Mouse (Mus musculus) thymus, adult 2 months (tissue): ENCODE measurements around the gene Syn2. TPM values are rescaled to one million over a fixed set of nuclear protein-coding genes. Genes with fewer than 3 reads are reported as not detected.

Source experiments
- DNase-seq: peaks from one replicate; pipeline ENCODE4 v3.0.0; 2021
- H3K27ac ChIP-seq: fragments of 200-500 bp; 2 replicates; pipeline ENCODE4 v1.5.1; 2012; ENCODE audit warnings: low read length, control low read depth; ENCODE audit not compliant: control insufficient read depth, insufficient read depth
- H3K27me3 ChIP-seq: fragments of 200-500 bp; 2 replicates; pipeline ENCODE4 v1.6.1; 2012; ENCODE audit warnings: mild to moderate bottlenecking, low read length, moderate library complexity, mixed read lengths; ENCODE audit not compliant: control insufficient read depth, insufficient read depth
- H3K36me3 ChIP-seq: fragments of 200-500 bp; 2 replicates; pipeline ENCODE4 v1.6.1; 2012; ENCODE audit warnings: mild to moderate bottlenecking, low read length, moderate library complexity; ENCODE audit not compliant: control insufficient read depth, insufficient read depth
- H3K4me1 ChIP-seq: fragments of 200-500 bp; replicated peaks from 2 replicates; pipeline ENCODE4 v1.6.1; 2012; ENCODE audit warnings: low read length; ENCODE audit not compliant: control insufficient read depth, insufficient read depth
- H3K4me3 ChIP-seq: fragments of 200-500 bp; 2 replicates; pipeline ENCODE4 v1.5.1; 2012; ENCODE audit warnings: mild to moderate bottlenecking, low read length, control low read depth, moderate library complexity; ENCODE audit not compliant: control insufficient read depth, insufficient read depth
- CTCF ChIP-seq: fragments of 200-500 bp; IDR thresholded peaks from 2 replicates; pipeline ENCODE4 v1.5.1; 2012; ENCODE audit warnings: mild to moderate bottlenecking, control low read depth, low read length, moderate library complexity, borderline replicate concordance; ENCODE audit not compliant: control insufficient read depth, poor library complexity, insufficient read depth; ENCODE audit errors: extremely low read depth
- POLR2A ChIP-seq: fragments of 200-500 bp; IDR thresholded peaks from 2 replicates; pipeline ENCODE4 v1.6.1; 2012; ENCODE audit warnings: mild to moderate bottlenecking, low read length, control low read depth, moderate library complexity; ENCODE audit not compliant: control insufficient read depth, poor library complexity, insufficient read depth; ENCODE audit errors: extremely low read depth
- WGBS: fragments of 180-500 bp; shearing (Covaris S2); methylation state at CpG from one replicate; pipeline ENCODE4 v1.1.7; 2018; 5-methylcytosine and 5-hydroxymethylcytosine counted together
- polyA plus RNA-seq: library from polyadenylated mRNA; depleted of rRNA; stranded (reverse); fragments of >200 nt; gene quantifications from 2 replicates; pipeline ENCODE4 v1.2.3, GENCODE M21; 2012

The Syn2 gene
- polyA plus RNA-seq, 1 experiment, result 1.7 TPM

GRCm38 (mm10) chr6:115270085-115270484, 135.4 kb downstream of the Syn2 start:
- Histone ChIP-seq H3K4me3 (no peak overlapping the region), H3K36me3 (no peaks in the 10 kb centered on the region), H3K27ac (no peak overlapping the region), H3K27me3 (no peaks in the 10 kb centered on the region), H3K4me1 (no peaks in the 10 kb centered on the region)
- TF ChIP-seq POLR2A, result no peak
- TF ChIP-seq CTCF, result no peak
- WGBS, result 67% methylated on average over 2 of the region's 2 CpGs
- DNase-seq, result no peak

DNA sequence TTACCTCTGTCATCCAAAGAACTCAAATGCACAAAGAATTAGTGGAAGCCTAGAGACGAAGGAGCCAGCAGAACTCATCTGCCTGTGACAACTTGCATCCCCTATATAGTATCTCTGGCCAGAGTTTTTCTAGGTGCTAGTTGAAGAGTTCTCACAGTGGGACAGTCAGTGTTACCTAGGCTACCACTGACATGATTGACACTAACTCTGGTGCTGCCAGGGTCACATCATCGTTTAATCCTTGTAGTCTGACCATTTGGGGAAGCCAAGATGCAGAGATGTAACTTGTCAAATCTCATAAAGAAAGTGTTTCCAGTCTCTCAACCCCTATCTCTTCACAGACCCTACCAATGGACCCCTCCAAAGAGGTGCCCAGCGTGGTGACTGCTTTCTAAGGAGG, 136.6 kb downstream of the Syn2 start:
- no peak overlapping the region for H3K4me3 ChIP-seq
- H3K36me3 ChIP-seq, result no peaks in the 10 kb centered on the region
- 87% methylated on average over 3 of the region's 3 CpGs for WGBS
- no peak for DNase-seq
- H3K4me1 ChIP-seq, result no peaks in the 10 kb centered on the region
- H3K27ac ChIP-seq, result no peak overlapping the region
- TF ChIP-seq CTCF (no peak), POLR2A (no peak)
- H3K27me3 ChIP-seq, result no peaks in the 10 kb centered on the region

- TF ChIP-seq CTCF (no peak), POLR2A (no peak)
- H3K27me3 ChIP-seq, result no peaks in the 10 kb centered on the region
- no peaks in the 10 kb centered on the region for H3K36me3 ChIP-seq
- H3K4me3 ChIP-seq, result no peak overlapping the region
- DNase-seq, result no peak
- H3K4me1 ChIP-seq, result no peaks in the 10 kb centered on the region
- WGBS, result 30% methylated on average over 4 of the region's 4 CpGs
- H3K27ac ChIP-seq, result no peak overlapping the region
Measured at GRCm38 (mm10) chr6:115271866-115272271, 137.2 kb downstream of the Syn2 start.

DNA sequence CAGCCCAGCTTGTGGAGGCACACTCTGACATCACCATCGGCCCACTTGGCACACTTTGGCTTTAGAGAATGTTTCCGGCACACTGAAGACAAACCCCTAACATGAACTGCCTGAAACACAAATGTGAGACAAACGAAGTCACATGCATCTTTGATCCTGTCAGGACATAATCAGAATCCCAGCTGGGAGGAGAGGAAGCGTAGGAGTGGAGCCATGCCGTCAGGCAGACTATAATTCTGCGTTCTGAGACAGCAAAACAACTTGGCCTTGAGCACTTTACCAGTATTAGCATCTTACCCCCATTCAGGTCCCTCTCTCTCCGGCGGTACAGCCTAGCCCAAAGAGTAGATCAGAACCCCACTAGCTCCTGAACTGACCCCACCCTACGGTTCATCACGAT, 138.6 kb downstream of the Syn2 start:
- no peak for DNase-seq
- WGBS, result 95% methylated on average over 10 of the region's 10 CpGs
- Histone ChIP-seq H3K27me3 (no peaks in the 10 kb centered on the region), H3K36me3 (no peaks in the 10 kb centered on the region), H3K4me3 (no peak overlapping the region), H3K4me1 (no peaks in the 10 kb centered on the region), H3K27ac (no peak overlapping the region)
- TF ChIP-seq POLR2A (no peak), CTCF (no peak)

DNA sequence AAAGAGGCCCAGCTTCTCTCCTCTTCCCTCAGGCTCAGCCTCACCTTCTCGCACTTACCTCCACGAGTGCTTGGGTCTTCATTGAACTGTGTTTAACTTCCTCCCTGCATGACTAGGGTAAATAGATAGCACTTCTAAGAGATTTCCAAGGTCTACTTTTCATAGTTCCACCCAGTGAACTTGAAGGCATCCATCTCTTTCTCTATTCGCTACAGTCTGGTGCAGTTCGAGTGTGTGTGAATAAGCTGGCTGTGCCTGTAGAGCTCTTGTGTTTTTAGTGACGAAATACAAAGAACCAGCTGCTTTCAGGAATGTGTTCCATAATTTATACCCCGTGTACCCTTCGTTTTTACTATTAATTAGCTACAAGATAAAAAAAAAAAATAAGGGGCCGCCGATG, 140.0 kb downstream of the Syn2 start:
- 87% methylated on average over 9 of the region's 9 CpGs for WGBS
- no peaks in the 10 kb centered on the region for H3K36me3 ChIP-seq
- no peaks in the 10 kb centered on the region for H3K27me3 ChIP-seq
- no peak overlapping the region for H3K4me3 ChIP-seq
- H3K4me1 ChIP-seq, result no peaks in the 10 kb centered on the region
- H3K27ac ChIP-seq, result no peak overlapping the region
- TF ChIP-seq CTCF, result no peak
- no peak for TF ChIP-seq POLR2A
- no peak for DNase-seq

DNA sequence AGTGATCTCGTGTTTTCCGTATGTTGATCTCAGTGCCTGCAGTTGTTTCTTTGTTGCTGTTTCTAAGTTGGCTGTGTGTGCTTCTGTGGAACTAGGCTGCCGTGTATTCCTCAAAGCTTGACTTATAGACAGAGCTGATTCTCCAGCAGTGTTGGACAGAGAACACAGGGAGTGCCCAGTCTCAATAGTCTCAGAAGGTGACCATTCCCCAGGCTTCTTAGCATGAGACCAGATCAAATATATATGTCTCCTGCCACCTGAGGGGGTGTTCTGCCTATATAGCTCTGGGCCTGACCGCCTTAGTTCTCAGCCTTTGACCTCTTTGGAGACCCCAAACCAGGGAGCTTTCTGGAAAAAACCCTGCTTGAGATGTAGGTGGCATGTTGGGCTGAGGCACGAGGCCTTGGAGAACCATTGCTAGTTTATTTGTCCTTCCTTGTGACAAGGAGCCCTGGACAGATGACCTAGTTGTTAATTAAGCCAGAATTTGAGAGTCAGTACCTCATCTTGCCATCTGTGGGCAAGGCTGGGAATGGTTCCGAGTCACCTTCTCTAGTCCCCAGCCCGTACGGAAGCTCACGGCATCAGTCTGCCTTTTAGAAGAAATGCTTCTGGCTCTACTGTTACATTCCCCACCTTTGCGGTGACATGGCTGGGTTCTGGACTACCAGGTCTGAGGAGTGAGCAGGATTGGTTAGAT, 140.6 kb downstream of the Syn2 start:
- no peak overlapping the region for H3K27ac ChIP-seq
- 97% methylated on average over 10 of the region's 10 CpGs for WGBS

DNA sequence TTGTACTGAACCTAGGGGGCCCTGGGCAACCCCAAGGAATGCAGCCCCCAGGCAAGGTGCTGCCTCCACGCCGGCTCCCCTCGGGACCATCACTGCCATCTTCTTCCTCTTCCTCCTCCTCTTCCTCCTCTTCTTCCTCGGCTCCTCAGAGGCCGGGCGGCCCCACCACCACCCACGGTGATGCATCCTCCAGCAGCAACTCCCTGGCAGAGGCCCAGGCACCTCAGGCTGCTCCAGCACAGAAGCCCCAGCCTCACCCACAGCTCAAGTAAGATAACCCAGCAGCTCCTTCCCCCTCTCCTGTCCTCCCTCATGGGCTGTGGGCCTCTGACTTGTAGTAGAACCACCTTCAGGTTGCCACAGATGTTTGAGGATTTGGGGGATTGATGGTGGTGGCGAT, 143.4 kb downstream of the Syn2 start:
- Histone ChIP-seq H3K27me3 (no peaks in the 10 kb centered on the region), H3K36me3 (no peaks in the 10 kb centered on the region), H3K4me3 (no peak overlapping the region), H3K27ac (no peak overlapping the region), H3K4me1 (no peaks in the 10 kb centered on the region)
- WGBS, result 56% methylated on average over 8 of the region's 8 CpGs
- TF ChIP-seq CTCF (no peak), POLR2A (no peak)
- no peak for DNase-seq

More for the DNA sequence above, 140.6 kb downstream of the Syn2 start:
- Histone ChIP-seq H3K4me3 (no peak overlapping the region), H3K27me3 (no peaks in the 10 kb centered on the region), H3K36me3 (no peaks in the 10 kb centered on the region), H3K4me1 (no peaks in the 10 kb centered on the region)
- no peak for TF ChIP-seq CTCF
- no peak for TF ChIP-seq POLR2A
- DNase-seq, result no peak
